ENCODE assay signal across 30 mouse cellular contexts in the genomic region with DNA sequence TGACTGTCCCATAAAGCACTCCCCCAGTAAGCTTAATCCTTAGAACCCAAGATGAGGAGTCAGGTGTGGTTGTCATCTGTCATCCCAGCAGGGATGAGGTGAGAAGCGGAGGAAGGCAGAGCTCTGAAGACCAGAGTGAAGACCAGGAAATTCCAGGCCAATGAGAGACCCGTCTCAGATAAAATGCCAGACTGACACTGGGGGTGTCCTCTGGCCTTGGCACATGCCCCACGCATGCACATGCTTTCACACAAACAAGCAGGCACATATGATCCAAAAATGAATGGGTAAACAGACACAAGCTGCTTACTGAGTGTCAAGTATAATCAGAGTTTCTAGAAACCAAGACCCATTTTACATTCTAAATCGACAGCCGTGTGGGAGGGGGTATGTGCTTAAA.
"Had no signal": no experiment of that assay in that cellular context is flagged by ENCODE, and none has a peak within 500 bp of the region (broad histone marks: within the 10 kb centered on the region; RNA-seq: fewer than 3 reads in every experiment).

No protein-coding gene starts in this region.

- H3K4me1 ChIP-seq: limb, embryonic 10.5 days; limb, embryonic 12.5 days; limb, embryonic 13.5 days; limb, embryonic 15.5 days; liver, embryonic 12.5 days; liver, embryonic 13.5 days; liver, embryonic 15.5 days; midbrain, embryonic 12.5 days; midbrain, embryonic 15.5 days; neural tube, embryonic 12.5 days had no signal

- H3K27me3 ChIP-seq: limb, embryonic 12.5 days; limb, embryonic 13.5 days; limb, embryonic 15.5 days; liver, embryonic 12.5 days; liver, embryonic 13.5 days; liver, embryonic 15.5 days; lung, embryonic 15.5 days; midbrain, embryonic 12.5 days; midbrain, embryonic 15.5 days; neural tube, embryonic 12.5 days had no signal

- DNase-seq: left cerebral cortex, postnatal 4 days; liver; liver, embryonic 13.5 days; liver, postnatal 0 days; lung, adult 18-20 months; lung, adult 2 months; lung, embryonic 14.5 days; lung, postnatal 10 days; lung, postnatal 14 days; lung, postnatal 36 days; lung, postnatal 4 days; midbrain, embryonic 14.5 days had no signal

- H3K4me2 ChIP-seq: limb, embryonic 12.5 days; limb, embryonic 13.5 days; limb, embryonic 15.5 days; liver, embryonic 11.5 days; liver, embryonic 12.5 days; liver, embryonic 13.5 days; liver, embryonic 15.5 days; lung, embryonic 14.5 days; lung, embryonic 15.5 days; midbrain, embryonic 11.5 days; midbrain, embryonic 12.5 days; midbrain, embryonic 15.5 days; neural tube, embryonic 12.5 days had no signal

- H3K9ac ChIP-seq: limb, embryonic 12.5 days; limb, embryonic 13.5 days; limb, embryonic 15.5 days; liver, embryonic 12.5 days; liver, embryonic 13.5 days; liver, embryonic 14.5 days; liver, embryonic 15.5 days; liver, postnatal 0 days; lung, embryonic 14.5 days; lung, embryonic 15.5 days; midbrain, embryonic 12.5 days; midbrain, embryonic 15.5 days; neural tube, embryonic 12.5 days had no signal

- H3K27ac ChIP-seq: limb, embryonic 10.5 days; limb, embryonic 12.5 days; limb, embryonic 13.5 days; limb, embryonic 15.5 days; liver, embryonic 12.5 days; liver, embryonic 13.5 days; liver, embryonic 14.5 days; liver, embryonic 15.5 days; lung, embryonic 15.5 days; macrophage; midbrain, embryonic 12.5 days; midbrain, embryonic 15.5 days; neural tube, embryonic 12.5 days had no signal

- H3K36me3 ChIP-seq: limb, embryonic 10.5 days; limb, embryonic 12.5 days; limb, embryonic 13.5 days; limb, embryonic 15.5 days; liver, embryonic 12.5 days; liver, embryonic 13.5 days; liver, embryonic 15.5 days; lung, embryonic 15.5 days; midbrain, embryonic 12.5 days; midbrain, embryonic 15.5 days; neural tube, embryonic 12.5 days had no signal

- H3K9me3 ChIP-seq: limb, embryonic 10.5 days; limb, embryonic 12.5 days; limb, embryonic 13.5 days; limb, embryonic 15.5 days; liver, embryonic 12.5 days; liver, embryonic 13.5 days; liver, embryonic 15.5 days; lung, embryonic 15.5 days; megakaryocyte, embryonic 14.5 days; midbrain, embryonic 12.5 days; midbrain, embryonic 15.5 days; neural tube, embryonic 12.5 days had no signal

- H3K4me3 ChIP-seq: limb, embryonic 10.5 days; limb, embryonic 12.5 days; limb, embryonic 13.5 days; limb, embryonic 15.5 days; liver, embryonic 12.5 days; liver, embryonic 13.5 days; liver, embryonic 15.5 days; lung, embryonic 15.5 days; megakaryocyte, embryonic 14.5 days; midbrain, embryonic 12.5 days; midbrain, embryonic 15.5 days; myocyte; neural tube, embryonic 12.5 days had no signal

- ATAC-seq: liver, embryonic 12.5 days; liver, postnatal 0 days; lung, postnatal 0 days; midbrain, embryonic 15.5 days; midbrain, embryonic 16.5 days had no signal
